Mouse (Mus musculus) ES-Bruce4 (cell line): ENCODE data around the gene Gm20379. TPM values are rescaled to one million over a fixed set of nuclear protein-coding genes. Genes with fewer than 3 reads are reported as not detected.

Experiments
- H3K27ac ChIP-seq: 2 replicates; pipeline ENCODE4 v1.5.1; 2012; ENCODE audit warnings: low read length, inconsistent platforms; ENCODE audit not compliant: insufficient read depth
- H3K27me3 ChIP-seq: 2 replicates; pipeline ENCODE4 v1.6.1; 2012; ENCODE audit warnings: mild to moderate bottlenecking, low read length, inconsistent platforms; ENCODE audit not compliant: control insufficient read depth, poor library complexity, insufficient read depth, severe bottlenecking
- H3K36me3 ChIP-seq: 2 replicates; pipeline ENCODE4 v1.6.1; 2012; ENCODE audit warnings: inconsistent platforms, mild to moderate bottlenecking, low read length, moderate library complexity; ENCODE audit not compliant: control insufficient read depth, poor library complexity, insufficient read depth, severe bottlenecking
- H3K4me1 ChIP-seq: one replicate; pipeline ENCODE4 v1.8.1; 2011; ENCODE audit warnings: low read length; ENCODE audit not compliant: control insufficient read depth, insufficient read depth
- H3K4me3 ChIP-seq: 2 replicates; pipeline ENCODE4 v1.5.1; 2011; ENCODE audit warnings: low read depth, mild to moderate bottlenecking, low read length
- H3K9ac ChIP-seq: 2 replicates; pipeline ENCODE4 v1.6.1; 2012; ENCODE audit warnings: low read depth, mild to moderate bottlenecking, inconsistent platforms; ENCODE audit not compliant: poor library complexity, severe bottlenecking
- H3K9me3 ChIP-seq: replicated peaks from 2 replicates; pipeline ENCODE4 v1.6.1; 2012; ENCODE audit warnings: mild to moderate bottlenecking, low read length, inconsistent platforms; ENCODE audit not compliant: control insufficient read depth, poor library complexity, insufficient read depth, severe bottlenecking
- CTCF ChIP-seq: IDR thresholded peaks from one replicate; pipeline ENCODE4 v1.8.1; 2011; ENCODE audit warnings: low read depth, low read length
- EP300 ChIP-seq: IDR thresholded peaks from 2 replicates; pipeline ENCODE4 v1.6.1; 2011; ENCODE audit warnings: low read depth, low read length; ENCODE audit not compliant: insufficient read depth
- POLR2A ChIP-seq: IDR thresholded peaks from one replicate; pipeline ENCODE4 v1.8.1; 2011; ENCODE audit warnings: low read length; ENCODE audit not compliant: insufficient read depth
- polyA plus RNA-seq: library from polyadenylated mRNA; stranded (reverse); fragments of >200 nt; gene quantifications from 2 replicates; pipeline ENCODE4 v1.2.4, GENCODE M21; 2011; ENCODE audit warnings: low read depth; ENCODE audit not compliant: missing spikeins, insufficient read depth, insufficient read length

The Gm20379 gene
- polyA plus RNA-seq, 1 experiment, result not detected

- Histone ChIP-seq H3K9ac (no peak overlapping the region), H3K27ac (no peak overlapping the region), H3K36me3 (no peaks in the 10 kb centered on the region), H3K9me3 (no peaks in the 10 kb centered on the region), H3K4me1 (no peaks in the 10 kb centered on the region), H3K27me3 (no peaks in the 10 kb centered on the region), H3K4me3 (no peak overlapping the region)
- TF ChIP-seq CTCF, result no peak
- no peak for TF ChIP-seq EP300
- TF ChIP-seq POLR2A, result no peak
Measured at GRCm38 (mm10) chr13:92301754-92302153, 4.0 kb upstream of the Gm20379 start.

GRCm38 (mm10) chr13:92302466-92302865 is 3.3 kb upstream of the Gm20379 start:
- no peak overlapping the region for H3K9ac ChIP-seq
- no peaks in the 10 kb centered on the region for H3K27me3 ChIP-seq
- no peaks in the 10 kb centered on the region for H3K4me1 ChIP-seq
- H3K36me3 ChIP-seq, result no peaks in the 10 kb centered on the region
- H3K4me3 ChIP-seq, result no peak overlapping the region
- H3K27ac ChIP-seq, result no peak overlapping the region
- TF ChIP-seq POLR2A (no peak), CTCF (no peak), EP300 (no peak)
- no peaks in the 10 kb centered on the region for H3K9me3 ChIP-seq

GRCm38 (mm10) chr13:92303062-92303948 is 2.5 kb upstream of the Gm20379 start:
- H3K27me3 ChIP-seq, result no peaks in the 10 kb centered on the region
- no peaks in the 10 kb centered on the region for H3K9me3 ChIP-seq
- TF ChIP-seq EP300, result no peak
- H3K4me1 ChIP-seq, result no peaks in the 10 kb centered on the region
- H3K36me3 ChIP-seq, result peaks cover under 1% of the 10 kb centered on the region; the same call in 1 of the 2 replicates
- H3K4me3 ChIP-seq, result no peak overlapping the region
- no peak overlapping the region for H3K9ac ChIP-seq
- H3K27ac ChIP-seq, result no peak overlapping the region

- Histone ChIP-seq H3K9ac (no peak overlapping the region), H3K4me1 (no peaks in the 10 kb centered on the region), H3K4me3 (no peak overlapping the region), H3K27ac (no peak overlapping the region), H3K27me3 (no peaks in the 10 kb centered on the region), H3K36me3 (peaks cover 10% of the 10 kb centered on the region), H3K9me3 (no peaks in the 10 kb centered on the region)
- TF ChIP-seq EP300 (no peak), CTCF (no peak), POLR2A (no peak)
Measured at GRCm38 (mm10) chr13:92304291-92304690, 1.5 kb upstream of the Gm20379 start.

GRCm38 (mm10) chr13:92314613-92315012 is 8.8 kb downstream of the Gm20379 start:
- Histone ChIP-seq H3K4me3 (no peak overlapping the region), H3K27ac (no peak overlapping the region), H3K4me1 (no peaks in the 10 kb centered on the region), H3K9me3 (no peaks in the 10 kb centered on the region), H3K9ac (no peak overlapping the region), H3K27me3 (no peaks in the 10 kb centered on the region), H3K36me3 (no peaks in the 10 kb centered on the region; the same call in 1 of the 2 replicates)
- TF ChIP-seq CTCF (no peak), EP300 (no peak), POLR2A (no peak)

- no peaks in the 10 kb centered on the region for H3K27me3 ChIP-seq
Measured at GRCm38 (mm10) chr13:92320770-92321169, 15.0 kb downstream of the Gm20379 start.

More at GRCm38 (mm10) chr13:92320770-92321169, 15.0 kb downstream of the Gm20379 start:
- H3K27ac ChIP-seq, result no peak overlapping the region
- H3K4me3 ChIP-seq, result no peak overlapping the region
- H3K9me3 ChIP-seq, result no peaks in the 10 kb centered on the region
- no peak overlapping the region for H3K9ac ChIP-seq
- no peaks in the 10 kb centered on the region for H3K4me1 ChIP-seq
- TF ChIP-seq CTCF (no peak), EP300 (no peak), POLR2A (no peak)
- H3K36me3 ChIP-seq, result no peaks in the 10 kb centered on the region
